Mouse (Mus musculus): ENCODE results near the gene Cdc25a.

GRCm38 (mm10) chr9:109909926-109910325, 34.5 kb downstream of the Cdc25a start:
- TF ChIP-seq CTCF (IDR thresholded peaks at IDR 0.05; ENCODE audit: low read depth, low read length) (no peak), POLR2A (IDR thresholded peaks at IDR 0.05; ENCODE audit: insufficient read depth, low read length) (no peak)
